Mouse (Mus musculus): ENCODE data around the gene Slfn2.

Gene Slfn2

GRCm38 (mm10) chr11:83077714-83078422 lies 13.0 kb downstream of the Slfn2 start:
- no peak for DNase-seq (ENCODE audit: low read depth, low spot score)

GRCm38 (mm10) chr11:83078423-83079140 lies 13.7 kb downstream of the Slfn2 start:
- DNase-seq (ENCODE audit: low read depth, low spot score): no peak

- DNase-seq (ENCODE audit: low read depth, low spot score): no peak
These were observed 14.7 kb downstream of the Slfn2 start for GRCm38 (mm10) chr11:83079487-83080199.

GRCm38 (mm10) chr11:83082741-83083473 lies 18.0 kb downstream of the Slfn2 start:
- no peak for DNase-seq (ENCODE audit: low read depth, low spot score)

- no peak for DNase-seq (ENCODE audit: low read depth, low spot score)
These were observed 19.2 kb downstream of the Slfn2 start for GRCm38 (mm10) chr11:83084161-83084560.

- no peak for DNase-seq (ENCODE audit: low read depth, low spot score)
These were observed 19.8 kb downstream of the Slfn2 start for GRCm38 (mm10) chr11:83084761-83085160.

- no peak for DNase-seq (ENCODE audit: low read depth, low spot score)
These were observed 50.2 kb downstream of the Slfn2 start for GRCm38 (mm10) chr11:83115138-83115537.

- DNase-seq (ENCODE audit: low read depth, low spot score): no peak
These were observed 51.8 kb downstream of the Slfn2 start, which contains the start of gene Slfn1 for GRCm38 (mm10) chr11:83116597-83117227. Slfn1 (plus strand) TSS chr11:83116849.

- DNase-seq (ENCODE audit: low read depth, low spot score): no peak
These were observed 53.1 kb downstream of the Slfn2 start for GRCm38 (mm10) chr11:83118056-83118455.
